Mouse (Mus musculus) heart, embryonic 10.5 days (tissue): Measurements from ENCODE around the gene Ptprq. TPM values are rescaled to one million over a fixed set of nuclear protein-coding genes. Genes with fewer than 3 reads are reported as not detected.

Experiments used
- microRNA-seq: library from miRNA; unstranded; fragments of <30 nt; microRNA quantifications from one replicate; pipeline ENCODE4, GENCODE M21; 2017
- polyA plus RNA-seq: library from polyadenylated mRNA; unstranded; fragments of >200 nt; fragmentation: Nextera tagmentation; extraction: Ambion mirVana; gene quantifications from 2 replicates; pipeline ENCODE4 v1.2.1, GENCODE M21; 2016

Ptprq gene
- polyA plus RNA-seq, 1 experiment from 2014 or later = 0.03 TPM

Small RNAs within 50 kb of the gene (microRNA-seq; reads per million reads assigned to microRNA genes)
- gene Gm44403 = not detected

Other genes starting within 250 kb of the Ptprq start
- 1.3 and 2.8 TPM in 2 replicates for gene Myf5, start 233.9 kb downstream of the Ptprq start, polyA plus RNA-seq
- gene Myf6, start 225.3 kb downstream of the Ptprq start, polyA plus RNA-seq = 0.30 TPM in 1 of 2 replicates, not detected in the other
- gene Otogl, start 192.1 kb upstream of the Ptprq start, polyA plus RNA-seq = 0.06 and 0.10 TPM in 2 replicates